Mouse (Mus musculus): ENCODE measurements around the gene Paxip1. TPM values are rescaled to one million over a fixed set of nuclear protein-coding genes. Genes with fewer than 3 reads are reported as not detected.

Gene Paxip1
- total RNA-seq, 1 experiment, result 49.3 TPM

DNA sequence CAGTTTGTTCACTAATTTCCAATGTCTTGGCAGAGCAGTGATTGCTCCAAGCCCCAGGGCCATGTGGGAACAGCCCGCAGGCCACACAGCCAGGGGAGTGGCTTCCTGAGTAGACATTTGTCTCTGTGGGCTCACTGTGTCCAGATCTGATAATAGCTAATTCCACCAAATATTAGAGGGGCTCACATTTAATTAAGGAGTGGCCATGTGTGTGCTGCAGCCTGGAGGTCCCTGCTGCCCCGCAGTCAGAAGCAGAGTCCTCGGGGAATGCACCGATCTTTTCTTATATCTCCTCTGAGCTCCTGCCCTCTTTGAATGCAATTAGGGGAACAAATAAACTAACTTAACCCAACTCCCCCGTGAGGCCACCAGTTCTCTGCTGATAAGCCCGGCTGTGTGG, 84.9 kb downstream of the Paxip1 start:
- no peak overlapping the region for H3K4me3 ChIP-seq (ENCODE audit: insufficient read depth in 1 of 2, low read depth in 1 of 2, low read length in 2 of 2, poor library complexity in 1 of 2, severe bottlenecking in 1 of 2)
- 0 out of 4 replicates have a peak, but pooled peaks cover 0 to 2% of the 10 kb centered on the region in 2 experiments for H3K4me1 ChIP-seq (ENCODE audit: control insufficient read depth in 2 of 2, insufficient read depth in 2 of 2, low read length in 2 of 2, poor library complexity in 1 of 2)
- no peaks in the 10 kb centered on the region for H3K9me3 ChIP-seq (ENCODE audit: control insufficient read depth, insufficient read depth, low read depth, low read length)
- no peak overlapping the region for H3K9ac ChIP-seq (ENCODE audit: insufficient read depth, low read depth, low read length, poor library complexity, severe bottlenecking)
- TF ChIP-seq MAFK (IDR thresholded peaks at IDR 0.05; ENCODE audit: insufficient read depth, low read depth, low read length) (no peak), CHD2 (IDR thresholded peaks at IDR 0.05; ENCODE audit: low read depth, low read length) (no peak), HCFC1 (IDR thresholded peaks at IDR 0.05; ENCODE audit: borderline replicate concordance, insufficient read depth, low read length) (no peak), ZNF384 (IDR thresholded peaks at IDR 0.05; ENCODE audit: low read depth, low read length) (no peak)
- H3K36me3 ChIP-seq (ENCODE audit: control insufficient read depth, insufficient read depth, low read length, poor library complexity, severe bottlenecking), result no peaks in the 10 kb centered on the region
- H3K27ac ChIP-seq (ENCODE audit: insufficient read depth, low read depth, low read length, poor library complexity, severe bottlenecking), result no peak overlapping the region
- in situ Hi-C loops (cut with MboI; ENCODE audit: low sequenced_read_pairs in 2 of 2, unreplicated experiment in 2 of 2), result no loop called here
- DNase-seq (ENCODE audit: low read depth, low spot score), result no peak

DNA sequence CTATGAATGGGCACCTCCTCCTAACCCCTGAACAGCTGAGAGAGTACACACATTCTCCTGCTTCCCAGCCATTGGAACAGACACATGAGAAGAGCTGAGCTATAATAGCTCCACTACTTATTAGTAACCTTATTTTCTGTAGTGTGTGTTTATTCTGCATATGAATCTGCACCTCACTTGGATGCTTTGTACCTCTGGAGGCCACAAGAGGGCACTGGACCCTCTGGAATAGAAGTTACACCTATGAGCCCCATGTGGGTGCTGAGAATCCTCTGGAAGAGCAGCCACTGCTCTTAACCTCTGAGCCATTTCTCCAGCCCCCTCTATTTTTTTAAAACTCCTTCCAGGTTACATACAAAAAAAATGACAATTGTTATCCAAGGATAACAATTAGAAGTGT, 86.5 kb downstream of the Paxip1 start:
- DNase-seq (ENCODE audit: low read depth, low spot score), result no peak
- in situ Hi-C loops (cut with MboI; ENCODE audit: low sequenced_read_pairs in 2 of 2, unreplicated experiment in 2 of 2), result no loop called here
- TF ChIP-seq MAFK (IDR thresholded peaks at IDR 0.05; ENCODE audit: insufficient read depth, low read depth, low read length) (no peak), ZNF384 (IDR thresholded peaks at IDR 0.05; ENCODE audit: low read depth, low read length) (no peak), HCFC1 (IDR thresholded peaks at IDR 0.05; ENCODE audit: borderline replicate concordance, insufficient read depth, low read length) (no peak), CHD2 (IDR thresholded peaks at IDR 0.05; ENCODE audit: low read depth, low read length) (no peak), ZC3H11A (IDR thresholded peaks at IDR 0.05; ENCODE audit: borderline replicate concordance, low read depth, low read length) (no peak)
- Histone ChIP-seq H3K27ac (ENCODE audit: insufficient read depth, low read depth, low read length, poor library complexity, severe bottlenecking) (no peak overlapping the region), H3K4me3 (ENCODE audit: insufficient read depth in 1 of 2, low read depth in 1 of 2, low read length in 2 of 2, poor library complexity in 1 of 2, severe bottlenecking in 1 of 2) (no peak overlapping the region), H3K36me3 (ENCODE audit: control insufficient read depth, insufficient read depth, low read length, poor library complexity, severe bottlenecking) (no peaks in the 10 kb centered on the region), H3K9me3 (ENCODE audit: control insufficient read depth, insufficient read depth, low read depth, low read length) (no peaks in the 10 kb centered on the region), H3K9ac (ENCODE audit: insufficient read depth, low read depth, low read length, poor library complexity, severe bottlenecking) (no peak overlapping the region), H3K4me1 (ENCODE audit: control insufficient read depth in 2 of 2, insufficient read depth in 2 of 2, low read length in 2 of 2, poor library complexity in 1 of 2) (no peaks in the 10 kb centered on the region)

DNA sequence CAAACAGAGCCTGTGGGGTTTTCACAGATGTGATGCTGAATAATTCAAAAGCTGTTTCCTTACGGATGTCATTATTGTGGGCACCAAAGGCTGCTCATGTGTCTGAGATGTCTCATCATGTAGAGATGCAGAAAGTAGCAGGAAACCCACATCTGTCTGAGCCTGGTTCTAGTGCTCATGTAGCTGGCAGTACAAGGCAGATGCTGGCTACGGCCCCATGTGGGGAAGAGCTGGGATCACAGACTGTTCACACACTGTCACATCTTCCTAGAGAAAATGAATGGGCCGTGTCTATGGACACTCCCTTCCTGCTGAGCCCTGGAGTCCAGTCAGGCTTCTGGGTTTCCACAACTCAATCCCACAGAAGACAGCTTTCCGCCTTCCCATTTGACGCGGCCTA, 89.0 kb downstream of the Paxip1 start:
- DNase-seq (ENCODE audit: low read depth, low spot score), result no peak
- H3K4me3 ChIP-seq (ENCODE audit: insufficient read depth in 1 of 2, low read depth in 1 of 2, low read length in 2 of 2, poor library complexity in 1 of 2, severe bottlenecking in 1 of 2), result no peak overlapping the region
- TF ChIP-seq CHD2 (IDR thresholded peaks at IDR 0.05; ENCODE audit: low read depth, low read length) (no peak), MAFK (IDR thresholded peaks at IDR 0.05; ENCODE audit: insufficient read depth, low read depth, low read length) (no peak), HCFC1 (IDR thresholded peaks at IDR 0.05; ENCODE audit: borderline replicate concordance, insufficient read depth, low read length) (no peak), ZNF384 (IDR thresholded peaks at IDR 0.05; ENCODE audit: low read depth, low read length) (no peak), ZC3H11A (IDR thresholded peaks at IDR 0.05; ENCODE audit: borderline replicate concordance, low read depth, low read length) (no peak)
- no peaks in the 10 kb centered on the region for H3K9me3 ChIP-seq (ENCODE audit: control insufficient read depth, insufficient read depth, low read depth, low read length)
- no peaks in the 10 kb centered on the region for H3K4me1 ChIP-seq (ENCODE audit: control insufficient read depth in 2 of 2, insufficient read depth in 2 of 2, low read length in 2 of 2, poor library complexity in 1 of 2)
- no peaks in the 10 kb centered on the region for H3K36me3 ChIP-seq (ENCODE audit: control insufficient read depth, insufficient read depth, low read length, poor library complexity, severe bottlenecking)
- in situ Hi-C loops (cut with MboI; ENCODE audit: low sequenced_read_pairs in 2 of 2, unreplicated experiment in 2 of 2), result no loop called here
- no peak overlapping the region for H3K9ac ChIP-seq (ENCODE audit: insufficient read depth, low read depth, low read length, poor library complexity, severe bottlenecking)
- H3K27ac ChIP-seq (ENCODE audit: insufficient read depth, low read depth, low read length, poor library complexity, severe bottlenecking), result no peak overlapping the region

Other genes with a start within 250 kb of the Paxip1 start
- 0.04 TPM in 1 of 2 replicates, not detected in the other for gene Htr5a, start 50.5 kb upstream of the Paxip1 start, total RNA-seq (2012; rRNA removed)

Data from ES-E14 (cell line).